Mouse (Mus musculus) liver, embryonic 12.5 days (tissue): ENCODE data around the gene Cpn1. TPM values are rescaled to one million over a fixed set of nuclear protein-coding genes. Genes with fewer than 3 reads are reported as not detected.
A peak's percentile ranks its signal among the peaks of the same experiment; 100 is the strongest.

Experiments used
- ATAC-seq: fragments of 200-750 bp; cut with Nextera tagmentation; 2 replicates; pipeline ENCODE4 v1.8.0; 2017; ENCODE audit warnings: moderate number of reproducible peaks, mild to moderate bottlenecking, moderate library complexity
- H3K27ac ChIP-seq: fragments of 300-500 bp; sonication (generic); 2 replicates; pipeline ENCODE4 v1.5.1; 2016; ENCODE audit warnings: mild to moderate bottlenecking
- H3K27me3 ChIP-seq: fragments of 300-500 bp; sonication (generic); replicated peaks from 2 replicates; pipeline ENCODE4 v1.6.1; 2016; ENCODE audit warnings: mild to moderate bottlenecking, moderate library complexity
- H3K36me3 ChIP-seq: fragments of 300-500 bp; sonication (generic); 2 replicates; pipeline ENCODE4 v1.6.1; 2016; ENCODE audit warnings: mild to moderate bottlenecking, moderate library complexity
- H3K4me1 ChIP-seq: fragments of 300-500 bp; sonication (generic); 2 replicates; pipeline ENCODE4 v1.6.1; 2016
- H3K4me2 ChIP-seq: fragments of 300-500 bp; sonication (generic); 2 replicates; pipeline ENCODE4 v1.6.1; 2016; ENCODE audit warnings: mild to moderate bottlenecking, moderate library complexity
- H3K4me3 ChIP-seq: fragments of 300-500 bp; sonication (generic); 2 replicates; pipeline ENCODE4 v1.5.1; 2016; ENCODE audit warnings: mild to moderate bottlenecking, moderate library complexity
- H3K9ac ChIP-seq: fragments of 300-500 bp; sonication (generic); 2 replicates; pipeline ENCODE4 v1.6.1; 2016; ENCODE audit warnings: mild to moderate bottlenecking, moderate library complexity
- H3K9me3 ChIP-seq: fragments of 300-500 bp; sonication (generic); replicated peaks from 2 replicates; pipeline ENCODE4 v1.6.1; 2016; ENCODE audit warnings: mild to moderate bottlenecking, moderate library complexity
- WGBS: fragments of 180-500 bp; shearing (Covaris S2); methylation state at CpG from one replicate; pipeline ENCODE4 v1.1.7; 2016; ENCODE audit not compliant: insufficient replicate concordance; 5-methylcytosine and 5-hydroxymethylcytosine counted together
- polyA plus RNA-seq: library from polyadenylated mRNA; unstranded; fragments of >200 nt; fragmentation: Nextera tagmentation; extraction: Ambion mirVana; gene quantifications from 2 replicates; pipeline ENCODE4 v1.2.1, GENCODE M21; 2016

Cpn1 gene
- polyA plus RNA-seq, 1 experiment from 2014 or later: 45.8 TPM

DNA sequence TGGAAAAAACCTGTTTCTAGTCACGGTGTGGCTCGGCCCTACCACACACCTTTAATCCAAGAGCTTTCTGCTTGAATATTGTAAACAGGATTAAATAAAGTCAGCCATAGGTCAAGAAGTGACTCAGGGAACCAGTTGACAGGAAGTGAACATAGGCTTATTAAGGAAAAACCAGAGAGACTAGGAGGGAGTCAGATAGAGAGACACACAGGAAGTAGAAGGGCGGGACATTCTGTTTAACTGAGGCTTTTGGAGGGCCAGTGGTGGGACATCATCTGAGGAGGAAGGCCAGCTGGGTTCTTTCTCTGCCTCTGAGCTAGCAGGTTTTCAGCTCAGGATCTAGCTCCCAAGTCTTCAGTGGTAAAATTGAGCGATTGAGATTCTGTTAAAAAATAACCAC is 66.5 kb downstream of the Cpn1 start:
- whole genome bisulfite sequencing: 60% methylated on average over 4 of the region's 4 CpGs
- H3K27ac ChIP-seq: no peak overlapping the region
- H3K4me1 ChIP-seq: peaks cover 57% of the 10 kb centered on the region
- H3K9me3 ChIP-seq: peaks cover 3% of the 10 kb centered on the region; the same call in 1 of the 2 replicates
- no peak for ATAC-seq
- H3K27me3 ChIP-seq: no peaks in the 10 kb centered on the region
- peaks cover 9% of the 10 kb centered on the region; the same call in 1 of the 2 replicates for H3K36me3 ChIP-seq
- H3K4me3 ChIP-seq: no peak overlapping the region
- H3K4me2 ChIP-seq: no peak overlapping the region
- no peak overlapping the region for H3K9ac ChIP-seq

DNA sequence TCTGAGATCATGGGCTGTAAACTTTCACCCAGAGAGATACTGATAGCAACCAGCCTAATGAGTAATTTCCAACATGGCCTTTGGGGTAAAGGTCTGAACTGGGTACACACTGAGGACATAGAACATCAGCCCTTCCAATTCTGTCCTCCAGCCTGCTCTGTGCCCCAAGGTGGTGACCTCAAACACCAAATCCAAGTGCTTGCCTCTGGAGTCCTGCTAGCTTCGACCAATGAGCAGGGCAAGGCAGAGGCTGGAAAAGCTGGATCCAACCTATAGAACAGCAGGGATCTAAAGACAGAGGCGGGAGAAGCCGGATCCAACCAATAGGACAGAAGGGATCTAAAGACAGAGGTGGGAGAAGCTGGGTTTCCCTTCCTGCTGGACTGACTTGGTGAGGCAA is 67.5 kb downstream of the Cpn1 start:
- Histone ChIP-seq H3K4me3 (no peak overlapping the region), H3K27me3 (no peaks in the 10 kb centered on the region), H3K9me3 (peaks cover 3% of the 10 kb centered on the region; the same call in 1 of the 2 replicates), H3K9ac (no peak overlapping the region), H3K36me3 (peaks cover 9% of the 10 kb centered on the region; the same call in 1 of the 2 replicates), H3K27ac (peak overlapping the region; percentile 14; the same call in 1 of the 2 replicates), H3K4me1 (peaks cover 57% of the 10 kb centered on the region), H3K4me2 (no peak overlapping the region)
- ATAC-seq: no peak
- 62% methylated on average over 3 of the region's 3 CpGs for WGBS

DNA sequence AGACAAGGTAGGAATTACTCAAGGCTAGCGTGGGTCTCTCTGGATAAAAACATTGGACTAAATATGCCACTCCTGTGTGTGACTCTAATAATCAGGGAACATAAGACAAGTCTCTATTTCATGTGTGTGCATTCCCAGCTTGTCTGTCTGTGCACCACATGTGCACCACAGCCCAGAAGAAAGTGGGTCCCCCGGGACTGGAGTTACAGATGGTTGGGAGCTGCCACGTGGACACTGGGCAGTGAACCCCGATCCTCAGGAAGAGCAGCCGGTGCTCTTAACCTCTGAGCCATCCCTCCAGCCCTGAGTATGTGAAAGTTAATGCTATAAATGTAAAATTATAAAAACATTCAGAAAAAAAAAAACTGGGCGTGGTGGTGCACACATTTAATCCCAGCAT is 68.6 kb downstream of the Cpn1 start:
- ATAC-seq: no peak
- no peak overlapping the region for H3K9ac ChIP-seq
- H3K27me3 ChIP-seq: no peaks in the 10 kb centered on the region
- H3K4me3 ChIP-seq: no peak overlapping the region
- WGBS: 78% methylated on average over 6 of the region's 6 CpGs
- no peaks in the 10 kb centered on the region for H3K9me3 ChIP-seq
- peaks cover 61% of the 10 kb centered on the region for H3K4me1 ChIP-seq
- no peak overlapping the region; the same call in 1 of the 2 replicates for H3K4me2 ChIP-seq
- no peak overlapping the region for H3K27ac ChIP-seq
- no peaks in the 10 kb centered on the region for H3K36me3 ChIP-seq

DNA sequence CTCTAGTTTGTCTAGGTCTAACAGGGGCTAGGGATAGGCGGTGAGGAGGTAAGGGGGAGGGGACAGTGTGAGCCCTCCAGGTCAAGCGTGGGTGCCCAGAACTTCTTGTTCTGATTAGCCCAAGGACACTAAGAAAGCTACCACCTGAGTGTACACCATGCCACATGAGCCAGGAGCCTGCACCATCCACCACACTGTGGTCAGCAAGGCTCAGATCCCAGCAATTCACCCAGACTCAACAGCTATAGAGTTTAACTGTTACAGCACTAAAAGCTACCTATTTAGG is 69.0 kb downstream of the Cpn1 start:
- Histone ChIP-seq H3K9me3 (no peaks in the 10 kb centered on the region), H3K4me1 (peaks cover 58% of the 10 kb centered on the region), H3K4me2 (peak overlapping the region; percentile 50), H3K9ac (no peak overlapping the region), H3K4me3 (peak overlapping the region; percentile 25; the same call in 1 of the 2 replicates), H3K27ac (no peak overlapping the region), H3K36me3 (no peaks in the 10 kb centered on the region), H3K27me3 (no peaks in the 10 kb centered on the region)
- ATAC-seq: no peak
- WGBS: 28% methylated on average over 2 of the region's 2 CpGs

DNA sequence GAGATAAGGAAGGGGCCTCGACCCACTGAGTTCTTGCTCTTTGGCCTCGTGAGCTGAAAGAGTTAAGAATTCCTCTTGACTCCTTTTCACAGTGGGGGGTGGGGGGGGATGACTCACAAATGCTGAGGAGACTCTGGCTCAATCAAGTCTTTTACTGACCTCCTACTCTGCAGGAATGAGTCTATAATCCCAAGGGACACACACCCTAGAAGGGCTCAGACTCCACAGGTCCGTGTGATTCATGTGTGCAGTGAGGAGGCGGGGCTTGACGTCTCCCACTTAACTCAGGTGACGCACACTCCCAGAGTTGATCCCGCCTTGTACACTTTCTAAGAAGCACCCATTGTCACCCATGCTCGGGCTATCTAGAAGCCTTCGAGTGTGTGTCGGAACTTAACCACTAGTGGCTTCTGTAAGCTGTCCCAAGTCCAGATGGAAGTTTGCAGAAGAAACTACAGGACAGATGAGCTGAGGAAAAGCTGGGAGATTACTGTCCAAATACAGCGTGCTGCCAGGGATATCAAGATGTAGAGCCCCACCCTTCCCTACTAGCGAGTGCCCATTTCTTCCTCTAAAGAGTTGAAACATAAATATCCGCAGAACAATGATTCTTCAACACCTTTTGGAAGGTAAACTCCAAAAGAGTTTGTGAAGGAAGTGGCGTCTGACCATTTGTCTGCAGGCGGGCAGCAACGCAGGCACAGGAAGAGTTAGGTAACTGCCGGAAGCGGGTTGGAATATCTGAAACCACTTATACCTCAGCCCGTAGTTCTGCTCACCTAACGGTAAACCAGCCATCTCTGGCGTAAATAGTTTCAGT is 69.6 kb downstream of the Cpn1 start:
- peak; percentile 36; the same call in 1 of the 2 replicates for ATAC-seq
- H3K4me3 ChIP-seq: peak overlapping the region; percentile 25
- no peaks in the 10 kb centered on the region for H3K27me3 ChIP-seq
- H3K4me1 ChIP-seq: peaks cover 55% of the 10 kb centered on the region
- no peak overlapping the region for H3K27ac ChIP-seq
- no peaks in the 10 kb centered on the region for H3K36me3 ChIP-seq
- no peaks in the 10 kb centered on the region for H3K9me3 ChIP-seq
- no peak overlapping the region for H3K9ac ChIP-seq
- peak overlapping the region; percentile 50 for H3K4me2 ChIP-seq
- 32% methylated on average over 21 of the region's 21 CpGs for WGBS

DNA sequence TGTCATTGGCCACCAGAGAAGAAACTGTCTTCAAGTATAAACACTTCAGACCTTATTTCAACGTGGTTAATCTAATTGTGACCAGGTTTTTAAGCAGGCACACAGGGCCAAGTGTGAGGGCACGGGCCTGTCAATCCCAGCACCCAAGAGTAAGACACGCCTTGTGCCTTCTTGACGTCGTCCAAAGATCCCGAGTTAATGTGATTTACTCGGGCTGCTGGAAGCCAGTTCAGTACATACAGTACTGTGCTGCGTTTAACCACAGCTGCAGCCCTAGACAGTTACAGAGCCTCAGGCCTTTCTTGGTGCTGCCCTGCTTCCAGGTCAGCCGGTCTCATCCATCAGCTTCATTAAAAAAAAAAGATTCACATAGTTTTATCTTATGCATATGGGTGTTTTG is 70.9 kb downstream of the Cpn1 start:
- Histone ChIP-seq H3K4me3 (no peak overlapping the region), H3K36me3 (0 out of 2 replicates have a peak, but pooled peaks cover 3% of the 10 kb centered on the region), H3K9ac (no peak overlapping the region), H3K9me3 (no peaks in the 10 kb centered on the region), H3K27ac (no peak overlapping the region), H3K4me1 (peaks cover 42% of the 10 kb centered on the region), H3K27me3 (no peaks in the 10 kb centered on the region), H3K4me2 (no peak overlapping the region)
- ATAC-seq: no peak
- 67% methylated on average over 9 of the region's 9 CpGs for WGBS

DNA sequence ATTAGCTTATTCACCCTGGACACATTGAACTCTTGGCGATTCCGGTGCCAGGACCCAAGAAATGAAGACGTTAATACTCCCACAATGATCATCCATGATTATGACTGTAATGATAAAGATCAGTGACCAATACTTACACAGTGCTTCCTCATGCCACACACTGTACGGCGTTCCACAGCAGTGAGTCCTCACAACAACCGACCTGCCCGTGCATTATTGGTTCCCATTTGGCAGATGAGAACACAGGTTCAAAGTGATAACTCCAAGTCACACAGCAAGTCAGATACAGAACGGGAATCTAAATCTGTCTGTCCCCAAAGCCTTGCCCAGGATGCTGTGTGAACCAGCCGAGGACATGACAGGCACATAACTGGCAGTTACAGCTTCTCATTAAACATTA is 71.4 kb downstream of the Cpn1 start:
- Histone ChIP-seq H3K4me2 (no peak overlapping the region), H3K36me3 (peaks cover 7% of the 10 kb centered on the region; the same call in 1 of the 2 replicates), H3K4me3 (no peak overlapping the region), H3K27me3 (no peaks in the 10 kb centered on the region), H3K4me1 (peaks cover 39% of the 10 kb centered on the region), H3K27ac (no peak overlapping the region), H3K9ac (no peak overlapping the region), H3K9me3 (no peaks in the 10 kb centered on the region)
- no peak for ATAC-seq
- WGBS: 72% methylated on average over 9 of the region's 9 CpGs

DNA sequence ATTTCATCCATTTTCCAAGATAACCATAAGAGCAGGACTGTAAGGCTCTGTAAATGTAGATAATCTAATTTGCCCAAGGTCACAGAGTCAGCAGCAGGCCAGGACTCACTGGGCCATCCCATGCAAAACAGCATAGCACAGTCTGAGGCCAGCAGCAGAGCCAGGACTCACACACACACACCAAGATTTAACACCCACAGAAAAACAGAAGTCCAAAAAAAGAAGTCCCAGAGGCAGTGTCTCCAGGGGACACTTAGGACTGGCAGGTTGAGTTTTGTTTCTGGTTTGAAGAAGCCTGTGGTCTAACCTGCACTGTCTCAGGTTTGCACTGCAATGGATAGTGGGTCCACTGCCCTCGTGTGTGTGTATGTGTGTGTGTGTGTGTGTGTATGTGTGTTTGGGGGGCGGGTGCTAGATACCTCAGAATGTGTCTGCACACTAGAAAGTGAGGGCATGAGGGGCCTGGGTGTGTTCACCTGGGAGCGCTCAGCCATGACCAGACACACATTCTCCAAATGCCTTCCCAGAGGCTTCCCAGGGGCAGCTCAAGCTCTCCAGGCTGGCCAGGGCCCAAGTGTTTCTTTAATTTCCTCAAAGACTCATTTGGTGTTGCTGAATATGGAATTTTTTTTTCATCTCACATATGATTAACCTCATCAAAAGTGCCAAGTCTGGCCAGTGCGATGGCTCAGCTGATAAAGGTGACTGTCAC is 73.4 kb downstream of the Cpn1 start:
- Histone ChIP-seq H3K36me3 (peaks cover 10% of the 10 kb centered on the region), H3K9me3 (no peaks in the 10 kb centered on the region), H3K4me3 (no peak overlapping the region), H3K4me1 (peaks cover 24% of the 10 kb centered on the region), H3K4me2 (no peak overlapping the region), H3K9ac (no peak overlapping the region), H3K27me3 (no peaks in the 10 kb centered on the region), H3K27ac (no peak overlapping the region)
- WGBS: 52% methylated on average over 4 of the region's 4 CpGs
- ATAC-seq: no peak

DNA sequence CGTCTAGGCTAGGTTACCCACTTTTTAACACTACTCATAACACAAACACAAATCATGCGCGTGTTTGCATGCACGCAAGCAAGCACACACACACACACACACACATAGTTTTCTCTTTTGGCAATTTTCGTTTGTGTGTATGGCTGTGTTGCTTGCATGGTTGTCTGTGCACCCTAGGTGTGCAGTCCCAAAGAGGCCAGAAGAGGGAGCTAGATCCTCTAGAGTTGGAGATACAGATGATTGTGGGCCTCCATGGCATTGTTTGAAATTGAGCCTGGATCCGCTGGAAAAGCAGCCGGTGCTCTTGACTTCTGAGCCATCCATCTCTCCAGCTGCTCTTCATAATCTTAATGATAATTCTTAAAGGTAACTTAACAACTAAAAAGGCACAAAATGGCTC is 79.9 kb downstream of the Cpn1 start:
- Histone ChIP-seq H3K9ac (no peak overlapping the region), H3K27ac (no peak overlapping the region), H3K36me3 (peaks cover 20% of the 10 kb centered on the region), H3K4me1 (no peaks in the 10 kb centered on the region), H3K9me3 (no peaks in the 10 kb centered on the region), H3K27me3 (no peaks in the 10 kb centered on the region), H3K4me2 (no peak overlapping the region), H3K4me3 (no peak overlapping the region)
- WGBS: 83% methylated on average over 7 of the region's 7 CpGs
- ATAC-seq: no peak

Other genes starting within 250 kb of the Cpn1 start
- gene Cutc, start 233.6 kb downstream of the Cpn1 start, polyA plus RNA-seq: 14.5 and 16.5 TPM in 2 replicates
- gene Cox15, start 233.6 kb downstream of the Cpn1 start, polyA plus RNA-seq: 9.7 and 10.4 TPM in 2 replicates
- 8.2 and 8.8 TPM in 2 replicates for gene Abcc2, start 204.4 kb downstream of the Cpn1 start, polyA plus RNA-seq
- 3.9 and 4.2 TPM in 2 replicates for gene Dnmbp, start 46.4 kb downstream of the Cpn1 start, polyA plus RNA-seq
- gene Cyp2c23, start 42.7 kb upstream of the Cpn1 start, polyA plus RNA-seq: 5.4 and 6.2 TPM in 2 replicates
- gene Erlin1, start 83.2 kb upstream of the Cpn1 start, polyA plus RNA-seq: 17.9 and 19.0 TPM in 2 replicates
- gene Chuk, start 120.9 kb upstream of the Cpn1 start, polyA plus RNA-seq: 30.5 and 30.8 TPM in 2 replicates
- gene Cwf19l1, start 149.3 kb upstream of the Cpn1 start, polyA plus RNA-seq: 25.3 and 26.3 TPM in 2 replicates
- gene Bloc1s2, start 159.9 kb upstream of the Cpn1 start, polyA plus RNA-seq: 54.7 and 61.6 TPM in 2 replicates
- not detected in 2 replicates for gene Pkd2l1, start 205.9 kb upstream of the Cpn1 start, polyA plus RNA-seq
- gene Scd3, start 216.7 kb upstream of the Cpn1 start, polyA plus RNA-seq: 0.29 TPM in 1 of 2 replicates, not detected in the other